Mouse (Mus musculus) ES-E14 (cell line): ENCODE measurements around the gene Olfr9.

Source experiments
- CHD2 ChIP-seq: IDR thresholded peaks from 2 replicates; pipeline ENCODE4 v1.6.1; 2014; ENCODE audit warnings: mild to moderate bottlenecking, low read depth, low read length, inconsistent platforms
- HCFC1 ChIP-seq: IDR thresholded peaks from 2 replicates; pipeline ENCODE4 v1.6.1; 2012; ENCODE audit warnings: low read length, inconsistent platforms, borderline replicate concordance; ENCODE audit not compliant: insufficient read depth
- MAFK ChIP-seq: IDR thresholded peaks from 2 replicates; pipeline ENCODE4 v1.6.1; 2014; ENCODE audit warnings: mild to moderate bottlenecking, low read depth, low read length, inconsistent platforms; ENCODE audit not compliant: insufficient read depth
- ZC3H11A ChIP-seq: IDR thresholded peaks from 2 replicates; pipeline ENCODE4 v1.6.1; 2012; ENCODE audit warnings: low read depth, mild to moderate bottlenecking, inconsistent platforms, low read length, borderline replicate concordance
- ZNF384 ChIP-seq: IDR thresholded peaks from 2 replicates; pipeline ENCODE4 v1.6.1; 2012; ENCODE audit warnings: low read depth, low read length, inconsistent platforms

DNA sequence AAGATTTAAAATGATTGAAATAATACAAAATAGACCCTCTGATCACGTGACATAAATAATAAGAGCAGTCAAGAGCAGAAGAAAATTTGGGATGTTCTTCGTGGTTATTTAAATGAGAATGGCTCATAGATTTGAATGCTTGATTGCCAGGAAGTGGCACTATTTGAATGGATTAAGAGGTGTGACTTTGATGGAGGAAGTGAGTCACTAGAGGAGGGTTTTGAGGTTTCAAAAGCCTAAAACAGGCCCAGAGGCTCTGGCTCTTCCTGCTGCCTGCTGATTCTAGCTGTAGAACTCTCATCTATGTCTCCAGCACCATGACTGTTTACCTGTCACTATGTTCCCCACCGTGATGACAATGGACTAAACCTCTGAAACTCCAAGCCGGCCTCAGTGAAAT, 16.4 kb upstream of the Olfr9 start:
- TF ChIP-seq HCFC1: no peak
- TF ChIP-seq MAFK: no peak
- TF ChIP-seq ZNF384: no peak
- no peak for TF ChIP-seq ZC3H11A
- no peak for TF ChIP-seq CHD2
